Mouse (Mus musculus) spleen, postnatal 14 days (tissue): ENCODE data around the gene Antxr1.

Experiments used
- DNase-seq, 2 experiments: peaks; one replicate each; pipeline ENCODE4 v3.0.0; 2021 to 2022; ENCODE audit warnings: low spot score in 2 of 2

Antxr1 gene

GRCm38 (mm10) chr6:87292911-87293851 lies 42.4 kb downstream of the Antxr1 start:
- no peak for DNase-seq

- DNase-seq = no peak
Measured at GRCm38 (mm10) chr6:87287251-87287650, 48.4 kb downstream of the Antxr1 start.

GRCm38 (mm10) chr6:87285365-87285749 lies 50.3 kb downstream of the Antxr1 start:
- DNase-seq = no peak

- no peak for DNase-seq
Measured at GRCm38 (mm10) chr6:87284716-87285364, 50.8 kb downstream of the Antxr1 start.

GRCm38 (mm10) chr6:87282346-87282781 lies 53.3 kb downstream of the Antxr1 start:
- DNase-seq = no peak

- DNase-seq = no peak
Measured at GRCm38 (mm10) chr6:87281771-87282170, 53.9 kb downstream of the Antxr1 start.

GRCm38 (mm10) chr6:87278151-87278550 lies 57.5 kb downstream of the Antxr1 start:
- no peak for DNase-seq

- no peak for DNase-seq
Measured at GRCm38 (mm10) chr6:87277527-87277926, 58.1 kb downstream of the Antxr1 start.

GRCm38 (mm10) chr6:87276941-87277340 lies 58.7 kb downstream of the Antxr1 start:
- no peak for DNase-seq

GRCm38 (mm10) chr6:87274779-87275178 lies 60.8 kb downstream of the Antxr1 start:
- no peak for DNase-seq

- DNase-seq = no peak
Measured at GRCm38 (mm10) chr6:87273791-87274190, 61.8 kb downstream of the Antxr1 start.

- no peak for DNase-seq
Measured at GRCm38 (mm10) chr6:87273141-87273540, 62.5 kb downstream of the Antxr1 start.

GRCm38 (mm10) chr6:87272202-87272601 lies 63.4 kb downstream of the Antxr1 start:
- DNase-seq = no peak

GRCm38 (mm10) chr6:87270452-87270851 lies 65.2 kb downstream of the Antxr1 start:
- DNase-seq = no peak

GRCm38 (mm10) chr6:87269950-87270349 lies 65.7 kb downstream of the Antxr1 start:
- no peak for DNase-seq

GRCm38 (mm10) chr6:87262666-87263065 lies 73.0 kb downstream of the Antxr1 start:
- no peak for DNase-seq

- DNase-seq = no peak
Measured at GRCm38 (mm10) chr6:87258976-87259375, 76.6 kb downstream of the Antxr1 start.

GRCm38 (mm10) chr6:87257981-87258775 lies 77.4 kb downstream of the Antxr1 start:
- DNase-seq = no peak

- no peak for DNase-seq
Measured at GRCm38 (mm10) chr6:87257471-87257870, 78.2 kb downstream of the Antxr1 start.

- no peak for DNase-seq
Measured at GRCm38 (mm10) chr6:87255668-87256067, 80.0 kb downstream of the Antxr1 start.

GRCm38 (mm10) chr6:87254756-87255155 lies 80.9 kb downstream of the Antxr1 start:
- no peak for DNase-seq

GRCm38 (mm10) chr6:87251716-87252115 lies 83.9 kb downstream of the Antxr1 start:
- no peak for DNase-seq
